Mouse (Mus musculus): Measurements from ENCODE around the gene Frmd8. TPM values are rescaled to one million over a fixed set of nuclear protein-coding genes. Genes with fewer than 3 reads are reported as not detected.

Gene Frmd8
- total and polyA plus RNA-seq, 3 experiments: 22.8 to 34.4 TPM; not detected in 1

- TF ChIP-seq MAFK (IDR thresholded peaks at IDR 0.05; ENCODE audit: borderline replicate concordance, low read depth, low read length): no peak
- no peak for TF ChIP-seq EP300 (IDR thresholded peaks at IDR 0.05; ENCODE audit: low read depth in 1 of 2, low read length in 2 of 2)
- TF ChIP-seq MAZ (IDR thresholded peaks at IDR 0.05; ENCODE audit: low read depth, low read length): 0 out of 2 replicates have a peak, but pooled peaks have one; percentile 31
- peak; percentile 66 to 72; a peak in 3 of 4 replicates for TF ChIP-seq POLR2A (IDR thresholded peaks at IDR 0.05; ENCODE audit: control insufficient read depth in 1 of 2, insufficient read depth in 1 of 2, low read depth in 1 of 2, low read length in 2 of 2, poor library complexity in 1 of 2)
Observed at GRCm38 (mm10) chr19:5800632-5801431, 74.2 kb downstream of the Frmd8 start (continued).

- TF ChIP-seq RCOR1 (IDR thresholded peaks at IDR 0.05; ENCODE audit: low read depth, low read length): peak; percentile 5; the same call in 1 of the 2 replicates
- no peak for TF ChIP-seq BHLHE40 (IDR thresholded peaks at IDR 0.05; ENCODE audit: borderline replicate concordance, low read depth, low read length)
- peak; percentile 6; the same call in 1 of the 2 replicates for TF ChIP-seq SIN3A (IDR thresholded peaks at IDR 0.05; ENCODE audit: low read length)
- Histone ChIP-seq H3K36me3 (ENCODE audit: control insufficient read depth in 1 of 2, insufficient read depth in 2 of 2, low read length in 2 of 2) (peaks cover 15 to 36% of the 10 kb centered on the region in 2 experiments), H3K79me2 (ENCODE audit: control insufficient read depth, insufficient read depth, low read length, poor library complexity) (peaks cover 52% of the 10 kb centered on the region), H3K9me3 (replicated peaks; ENCODE audit: insufficient read depth, low read length) (no peaks in the 10 kb centered on the region), H3K27ac (ENCODE audit: control insufficient read depth, low read depth, low read length) (peak overlapping the region; percentile 98), H3K9ac (ENCODE audit: control insufficient read depth, low read depth, low read length, poor library complexity, severe bottlenecking) (peak overlapping the region; percentile 90), H3K4me3 (ENCODE audit: control insufficient read depth in 1 of 2, insufficient read depth in 1 of 2, low read depth in 2 of 2, low read length in 2 of 2) (peak overlapping the region; percentile 58 to 84), H3K27me3 (ENCODE audit: control insufficient read depth in 1 of 2, insufficient read depth in 2 of 2, low read length in 2 of 2) (no peaks in the 10 kb centered on the region), H3K4me1 (ENCODE audit: control insufficient read depth in 1 of 2, insufficient read depth in 2 of 2, low read length in 2 of 2) (peaks cover 0 to 31% of the 10 kb centered on the region in 2 experiments; a peak in 2 of 4 replicates)
- DNase-seq (ENCODE audit: low read depth, low spot score): no peak
Observed at GRCm38 (mm10) chr19:5800350-5800631, 74.8 kb downstream of the Frmd8 start.

Other genes with a start within 250 kb of the Frmd8 start
- gene Rela, start 237.8 kb downstream of the Frmd8 start, total RNA-seq (2012; rRNA removed): 16.4 and 19.0 TPM in 2 replicates
- gene Rela, start 237.8 kb downstream of the Frmd8 start, polyA plus RNA-seq (2012; ENCODE audit: insufficient read depth in 1 of 2, insufficient read length in 2 of 2, low read depth in 1 of 2, low replicate concordance in 2 of 2, missing spikeins in 1 of 2): 10 to 100 TPM in 1 of 2 experiments, not detected in 1; 61.7 TPM
- gene Sipa1, start 211.6 kb downstream of the Frmd8 start, total RNA-seq (2012; rRNA removed): 6.2 and 7.6 TPM in 2 replicates
- gene Sipa1, start 211.6 kb downstream of the Frmd8 start, polyA plus RNA-seq (2012; ENCODE audit: insufficient read depth in 1 of 2, insufficient read length in 2 of 2, low read depth in 1 of 2, low replicate concordance in 2 of 2, missing spikeins in 1 of 2): 10 to 100 TPM in 1 of 2 experiments, not detected in 1; 15.5 TPM
- gene Map3k11, start 186.5 kb downstream of the Frmd8 start, total RNA-seq (2012; rRNA removed): 17.9 and 22.5 TPM in 2 replicates
- gene Map3k11, start 186.5 kb downstream of the Frmd8 start, polyA plus RNA-seq (2012; ENCODE audit: insufficient read depth in 1 of 2, insufficient read length in 2 of 2, low read depth in 1 of 2, low replicate concordance in 2 of 2, missing spikeins in 1 of 2): 10 to 100 TPM in 1 of 2 experiments, not detected in 1; 38.3 TPM
- 25.3 and 26.8 TPM in 2 replicates for gene Pcnx3, start 186.4 kb downstream of the Frmd8 start, total RNA-seq (2012; rRNA removed)
- gene Pcnx3, start 186.4 kb downstream of the Frmd8 start, polyA plus RNA-seq (2012; ENCODE audit: insufficient read depth in 1 of 2, insufficient read length in 2 of 2, low read depth in 1 of 2, low replicate concordance in 2 of 2, missing spikeins in 1 of 2): 10 to 100 TPM in 1 of 2 experiments, not detected in 1; 76.4 TPM
- gene Kcnk7, start 170.9 kb downstream of the Frmd8 start, total RNA-seq (2012; rRNA removed): 0.16 and 0.23 TPM in 2 replicates
- gene Kcnk7, start 170.9 kb downstream of the Frmd8 start, polyA plus RNA-seq (2012; ENCODE audit: insufficient read depth in 1 of 2, insufficient read length in 2 of 2, low read depth in 1 of 2, low replicate concordance in 2 of 2, missing spikeins in 1 of 2): under 1 TPM in 1 of 2 experiments, not detected in 1; 0.60 TPM
- gene Ehbp1l1, start 149.0 kb downstream of the Frmd8 start, total RNA-seq (2012; rRNA removed): 60.6 and 63.2 TPM in 2 replicates
- 100 to 1,000 TPM in 1 of 2 experiments, 10 to 100 TPM in 1; 77.3 to 113 TPM for gene Ehbp1l1, start 149.0 kb downstream of the Frmd8 start, polyA plus RNA-seq (2012; ENCODE audit: insufficient read depth in 1 of 2, insufficient read length in 2 of 2, low read depth in 1 of 2, low replicate concordance in 2 of 2, missing spikeins in 1 of 2)
- gene Fam89b, start 145.6 kb downstream of the Frmd8 start, total RNA-seq (2012; rRNA removed): 29.6 and 35.9 TPM in 2 replicates
- 10 to 100 TPM in 1 of 2 experiments, not detected in 1; 60.2 TPM for gene Fam89b, start 145.6 kb downstream of the Frmd8 start, polyA plus RNA-seq (2012; ENCODE audit: insufficient read depth in 1 of 2, insufficient read length in 2 of 2, low read depth in 1 of 2, low replicate concordance in 2 of 2, missing spikeins in 1 of 2)
- 0.39 TPM in 1 of 2 replicates, not detected in the other for gene Ltbp3, start 134.4 kb downstream of the Frmd8 start, total RNA-seq (2012; rRNA removed)
- gene Ltbp3, start 134.4 kb downstream of the Frmd8 start, polyA plus RNA-seq (2012; ENCODE audit: insufficient read depth in 1 of 2, insufficient read length in 2 of 2, low read depth in 1 of 2, low replicate concordance in 2 of 2, missing spikeins in 1 of 2): not detected
- gene Scyl1, start 103.9 kb downstream of the Frmd8 start, total RNA-seq (2012; rRNA removed): 35.5 and 36.0 TPM in 2 replicates
- gene Scyl1, start 103.9 kb downstream of the Frmd8 start, polyA plus RNA-seq (2012; ENCODE audit: insufficient read depth in 1 of 2, insufficient read length in 2 of 2, low read depth in 1 of 2, low replicate concordance in 2 of 2, missing spikeins in 1 of 2): 10 to 100 TPM in 1 of 2 experiments, not detected in 1; 64.1 TPM
- gene Slc25a45, start 2.5 kb upstream of the Frmd8 start, total RNA-seq (2012; rRNA removed): 20.7 and 23.5 TPM in 2 replicates
- gene Slc25a45, start 2.5 kb upstream of the Frmd8 start, polyA plus RNA-seq (2012; ENCODE audit: insufficient read depth in 1 of 2, insufficient read length in 2 of 2, low read depth in 1 of 2, low replicate concordance in 2 of 2, missing spikeins in 1 of 2): 10 to 100 TPM in 1 of 2 experiments, not detected in 1; 30.7 TPM
- 1.9 and 2.1 TPM in 2 replicates for gene Tigd3, start 18.9 kb upstream of the Frmd8 start, total RNA-seq (2012; rRNA removed)
- gene Tigd3, start 18.9 kb upstream of the Frmd8 start, polyA plus RNA-seq (2012; ENCODE audit: insufficient read depth in 1 of 2, insufficient read length in 2 of 2, low read depth in 1 of 2, low replicate concordance in 2 of 2, missing spikeins in 1 of 2): 1 to 10 TPM in 1 of 2 experiments, not detected in 1; 2.2 TPM
- gene Dpf2, start 37.7 kb upstream of the Frmd8 start, total RNA-seq (2012; rRNA removed): 45.7 and 58.6 TPM in 2 replicates
- gene Dpf2, start 37.7 kb upstream of the Frmd8 start, polyA plus RNA-seq (2012; ENCODE audit: insufficient read depth in 1 of 2, insufficient read length in 2 of 2, low read depth in 1 of 2, low replicate concordance in 2 of 2, missing spikeins in 1 of 2): 100 to 1,000 TPM; 133 to 166 TPM
- gene Cdc42ep2, start 49.5 kb upstream of the Frmd8 start, total RNA-seq (2012; rRNA removed): 0.75 and 1.1 TPM in 2 replicates
- 1 to 10 TPM in 1 of 2 experiments, not detected in 1; 1.7 TPM for gene Cdc42ep2, start 49.5 kb upstream of the Frmd8 start, polyA plus RNA-seq (2012; ENCODE audit: insufficient read depth in 1 of 2, insufficient read length in 2 of 2, low read depth in 1 of 2, low replicate concordance in 2 of 2, missing spikeins in 1 of 2)
- 75.3 and 77.3 TPM in 2 replicates for gene Pola2, start 88.9 kb upstream of the Frmd8 start, total RNA-seq (2012; rRNA removed)
- gene Pola2, start 88.9 kb upstream of the Frmd8 start, polyA plus RNA-seq (2012; ENCODE audit: insufficient read depth in 1 of 2, insufficient read length in 2 of 2, low read depth in 1 of 2, low replicate concordance in 2 of 2, missing spikeins in 1 of 2): 100 to 1,000 TPM in 1 of 2 experiments, 10 to 100 TPM in 1; 99.4 to 126 TPM
- not detected in 2 replicates for gene Slc22a20, start 110.9 kb upstream of the Frmd8 start, total RNA-seq (2012; rRNA removed)
- not detected for gene Slc22a20, start 110.9 kb upstream of the Frmd8 start, polyA plus RNA-seq (2012; ENCODE audit: insufficient read depth in 1 of 2, insufficient read length in 2 of 2, low read depth in 1 of 2, low replicate concordance in 2 of 2, missing spikeins in 1 of 2)
- 42.5 and 43.4 TPM in 2 replicates for gene Capn1, start 140.6 kb upstream of the Frmd8 start, total RNA-seq (2012; rRNA removed)
- 10 to 100 TPM in 1 of 2 experiments, not detected in 1; 75.2 TPM for gene Capn1, start 140.6 kb upstream of the Frmd8 start, polyA plus RNA-seq (2012; ENCODE audit: insufficient read depth in 1 of 2, insufficient read length in 2 of 2, low read depth in 1 of 2, low replicate concordance in 2 of 2, missing spikeins in 1 of 2)
- gene Syvn1, start 171.3 kb upstream of the Frmd8 start, total RNA-seq (2012; rRNA removed): 12.5 and 14.3 TPM in 2 replicates
- gene Syvn1, start 171.3 kb upstream of the Frmd8 start, polyA plus RNA-seq (2012; ENCODE audit: insufficient read depth in 1 of 2, insufficient read length in 2 of 2, low read depth in 1 of 2, low replicate concordance in 2 of 2, missing spikeins in 1 of 2): 10 to 100 TPM in 1 of 2 experiments, not detected in 1; 55.0 TPM
- 65.1 and 81.6 TPM in 2 replicates for gene Mrpl49, start 182.5 kb upstream of the Frmd8 start, total RNA-seq (2012; rRNA removed)
- gene Mrpl49, start 182.5 kb upstream of the Frmd8 start, polyA plus RNA-seq (2012; ENCODE audit: insufficient read depth in 1 of 2, insufficient read length in 2 of 2, low read depth in 1 of 2, low replicate concordance in 2 of 2, missing spikeins in 1 of 2): 10 to 100 TPM in 1 of 2 experiments, not detected in 1; 98.7 TPM
- gene Fau, start 182.6 kb upstream of the Frmd8 start, total RNA-seq (2012; rRNA removed): 2,020 and 2,413 TPM in 2 replicates
- 1,000 to 10,000 TPM in 1 of 2 experiments, not detected in 1; 2,967 TPM for gene Fau, start 182.6 kb upstream of the Frmd8 start, polyA plus RNA-seq (2012; ENCODE audit: insufficient read depth in 1 of 2, insufficient read length in 2 of 2, low read depth in 1 of 2, low replicate concordance in 2 of 2, missing spikeins in 1 of 2)
- gene Znhit2, start 185.9 kb upstream of the Frmd8 start, total RNA-seq (2012; rRNA removed): 26.3 and 37.3 TPM in 2 replicates
- 10 to 100 TPM in 1 of 2 experiments, not detected in 1; 27.0 TPM for gene Znhit2, start 185.9 kb upstream of the Frmd8 start, polyA plus RNA-seq (2012; ENCODE audit: insufficient read depth in 1 of 2, insufficient read length in 2 of 2, low read depth in 1 of 2, low replicate concordance in 2 of 2, missing spikeins in 1 of 2)
- gene Tm7sf2, start 193.1 kb upstream of the Frmd8 start, total RNA-seq (2012; rRNA removed): 7.6 and 8.0 TPM in 2 replicates
- 10 to 100 TPM in 1 of 2 experiments, not detected in 1; 13.1 TPM for gene Tm7sf2, start 193.1 kb upstream of the Frmd8 start, polyA plus RNA-seq (2012; ENCODE audit: insufficient read depth in 1 of 2, insufficient read length in 2 of 2, low read depth in 1 of 2, low replicate concordance in 2 of 2, missing spikeins in 1 of 2)
- 29.4 and 30.9 TPM in 2 replicates for gene Vps51, start 202.0 kb upstream of the Frmd8 start, total RNA-seq (2012; rRNA removed)
- 10 to 100 TPM in 1 of 2 experiments, not detected in 1; 60.5 TPM for gene Vps51, start 202.0 kb upstream of the Frmd8 start, polyA plus RNA-seq (2012; ENCODE audit: insufficient read depth in 1 of 2, insufficient read length in 2 of 2, low read depth in 1 of 2, low replicate concordance in 2 of 2, missing spikeins in 1 of 2)
- gene Tmem262, start 204.8 kb upstream of the Frmd8 start, total RNA-seq (2012; rRNA removed): not detected in 2 replicates
- under 1 TPM in 1 of 2 experiments, not detected in 1; 0.18 TPM for gene Tmem262, start 204.8 kb upstream of the Frmd8 start, polyA plus RNA-seq (2012; ENCODE audit: insufficient read depth in 1 of 2, insufficient read length in 2 of 2, low read depth in 1 of 2, low replicate concordance in 2 of 2, missing spikeins in 1 of 2)
- 0.42 and 0.65 TPM in 2 replicates for gene Gm28374, start 207.0 kb upstream of the Frmd8 start, total RNA-seq (2012; rRNA removed)
- gene Gm28374, start 207.0 kb upstream of the Frmd8 start, polyA plus RNA-seq (2012; ENCODE audit: insufficient read depth in 1 of 2, insufficient read length in 2 of 2, low read depth in 1 of 2, low replicate concordance in 2 of 2, missing spikeins in 1 of 2): under 1 TPM in 1 of 2 experiments, not detected in 1; 0.46 TPM
- gene Zfpl1, start 209.7 kb upstream of the Frmd8 start, total RNA-seq (2012; rRNA removed): 36.6 and 40.1 TPM in 2 replicates
- 10 to 100 TPM in 1 of 2 experiments, not detected in 1; 56.4 TPM for gene Zfpl1, start 209.7 kb upstream of the Frmd8 start, polyA plus RNA-seq (2012; ENCODE audit: insufficient read depth in 1 of 2, insufficient read length in 2 of 2, low read depth in 1 of 2, low replicate concordance in 2 of 2, missing spikeins in 1 of 2)
- 41.1 and 48.5 TPM in 2 replicates for gene Cdca5, start 209.7 kb upstream of the Frmd8 start, total RNA-seq (2012; rRNA removed)
- 10 to 100 TPM in 1 of 2 experiments, not detected in 1; 56.5 TPM for gene Cdca5, start 209.7 kb upstream of the Frmd8 start, polyA plus RNA-seq (2012; ENCODE audit: insufficient read depth in 1 of 2, insufficient read length in 2 of 2, low read depth in 1 of 2, low replicate concordance in 2 of 2, missing spikeins in 1 of 2)
- 0.39 and 0.49 TPM in 2 replicates for gene AC131692.1, start 219.1 kb upstream of the Frmd8 start, total RNA-seq (2012; rRNA removed)
- 1 to 10 TPM in 1 of 2 experiments, not detected in 1; 2.9 TPM for gene AC131692.1, start 219.1 kb upstream of the Frmd8 start, polyA plus RNA-seq (2012; ENCODE audit: insufficient read depth in 1 of 2, insufficient read length in 2 of 2, low read depth in 1 of 2, low replicate concordance in 2 of 2, missing spikeins in 1 of 2)
- 0.20 and 0.35 TPM in 2 replicates for gene Naaladl1, start 230.5 kb upstream of the Frmd8 start, total RNA-seq (2012; rRNA removed)
- gene Naaladl1, start 230.5 kb upstream of the Frmd8 start, polyA plus RNA-seq (2012; ENCODE audit: insufficient read depth in 1 of 2, insufficient read length in 2 of 2, low read depth in 1 of 2, low replicate concordance in 2 of 2, missing spikeins in 1 of 2): 1 to 10 TPM in 1 of 2 experiments, not detected in 1; 1.7 TPM
- 34.0 and 44.4 TPM in 2 replicates for gene Sac3d1, start 243.4 kb upstream of the Frmd8 start, total RNA-seq (2012; rRNA removed)
- gene Sac3d1, start 243.4 kb upstream of the Frmd8 start, polyA plus RNA-seq (2012; ENCODE audit: insufficient read depth in 1 of 2, insufficient read length in 2 of 2, low read depth in 1 of 2, low replicate concordance in 2 of 2, missing spikeins in 1 of 2): 10 to 100 TPM in 1 of 2 experiments, not detected in 1; 49.3 TPM